Comparison of ENCODE assay signal across 9 mouse cellular contexts in genomic region chr10:128697072-128697725, GRCm38 (mm10). TPM values are rescaled to one million over a fixed set of nuclear protein-coding genes. Genes with fewer than 3 reads are reported as not detected.
A peak's percentile ranks its signal among the peaks of the same experiment; 100 is the strongest.
DNase-seq lines count a peak whose midpoint lies in the region; ATAC-seq and TF ChIP-seq lines count a peak whose summit lies in the region.
"Had no signal": no experiment of that assay in that cellular context is flagged by ENCODE, and none has a peak within 500 bp of the region (broad histone marks: within the 10 kb centered on the region; RNA-seq: fewer than 3 reads in every experiment).

No protein-coding gene starts in this region.

- no peaks in the 10 kb centered on the region for H3K9me3 ChIP-seq in limb, embryonic 14.5 days (ENCODE audit: control insufficient read depth, low read length)
- H3K9me3 ChIP-seq: G1E had no signal

- TF ChIP-seq CTCF in gastrocnemius, adult 2 months (IDR thresholded peaks at IDR 0.05), result no peak

- H3K27me3 ChIP-seq in limb, embryonic 14.5 days (ENCODE audit: control insufficient read depth, insufficient read depth, low read length), result no peaks in the 10 kb centered on the region

- peak overlapping the region; percentile 72 for H3K4me3 ChIP-seq in gastrocnemius, adult 2 months
- H3K4me3 ChIP-seq in limb, embryonic 14.5 days (replicated peaks; ENCODE audit: low read length), result peak overlapping the region; percentile 87; the same call in 1 of the 2 replicates

- no peak for ATAC-seq in limb, embryonic 14.5 days (ENCODE audit: low FRiP score, low read depth)
- no peak for ATAC-seq in megakaryocyte progenitor cell, adult 5-6 weeks (replicated peaks; ENCODE audit: poor library complexity)

- H3K9ac ChIP-seq in limb, embryonic 14.5 days (ENCODE audit: low read depth, low read length, severe bottlenecking), result no peak overlapping the region

- 83% methylated on average over 6 of the region's 6 CpGs for WGBS in limb, embryonic 14.5 days

- no peak for DNase-seq in gastrocnemius, adult 2 months
- DNase-seq in gastrocnemius, adult 8-10 months (ENCODE audit: low spot score in 2 of 2), result no peak
- peak; percentile 14 for DNase-seq in thymus, postnatal 0 days (ENCODE audit: low spot score)
- no peak for DNase-seq in thymus, postnatal 25 days
- DNase-seq in limb, embryonic 14.5 days (ENCODE audit: low spot score), result no peak
- DNase-seq in gastrocnemius, postnatal 4 days (ENCODE audit: low spot score in 2 of 2), result no peak
- no peak for DNase-seq in gastrocnemius, postnatal 36 days

- TF ChIP-seq POLR2A in limb, embryonic 14.5 days (IDR thresholded peaks at IDR 0.05; ENCODE audit: borderline replicate concordance, extremely low read depth, insufficient read depth, insufficient read length), result no peak

- peaks cover 43% of the 10 kb centered on the region for H3K36me3 ChIP-seq in limb, embryonic 14.5 days (ENCODE audit: control insufficient read depth, insufficient read depth, low read length)

- H3K27ac ChIP-seq in gastrocnemius, adult 2 months, result peak overlapping the region; percentile 91
- H3K27ac ChIP-seq in limb, embryonic 14.5 days (replicated peaks; ENCODE audit: low read depth, low read length), result peak overlapping the region; percentile 26; the same call in 1 of the 2 replicates

- intact Hi-C loops in gastrocnemius, adult 2 months (cut with DNase I), result no loop called here
- intact Hi-C loops in gastrocnemius, postnatal 36 days (cut with DNase I), result no loop called here

- H3K4me1 ChIP-seq in limb, embryonic 14.5 days (ENCODE audit: control insufficient read depth, insufficient read depth, low read length), result peaks cover 8% of the 10 kb centered on the region; the same call in 1 of the 2 replicates

- peak overlapping the region; percentile 56 for H3K4me2 ChIP-seq in limb, embryonic 14.5 days (replicated peaks; ENCODE audit: low read depth, low read length, severe bottlenecking)

RNA-seq across cellular contexts. Expression of gene Rab5b, which starts 1.1 kb away (rescaled TPM):
- 10 to 100 TPM; 90.3 to 94.5 TPM for total RNA-seq in gastrocnemius, adult 2 months (2021)
- 100 to 1,000 TPM in 3 of 4 experiments, 10 to 100 TPM in 1; 97.0 to 103 (median 102) TPM for total RNA-seq in gastrocnemius, adult 8-10 months (2022)
- polyA plus RNA-seq in thymus, postnatal 0 days (2015; fragmentation: Nextera tagmentation; extraction: Ambion mirVana), result 45.3 and 46.5 TPM in 2 replicates
- 88.3 and 96.3 TPM in 2 replicates for polyA plus RNA-seq in limb, embryonic 14.5 days (2012; rRNA removed)
- 78.8 and 86.9 TPM in 2 replicates for polyA plus RNA-seq in limb, embryonic 14.5 days (2014; fragmentation: Nextera tagmentation; extraction: Ambion mirVana)
- 33.1 and 40.2 TPM in 2 replicates for total RNA-seq in megakaryocyte progenitor cell, adult 5-6 weeks (2015)
- total RNA-seq in megakaryocyte progenitor cell, adult 5-6 weeks (2017), result 47.9 and 50.6 TPM in 2 replicates
- total RNA-seq in gastrocnemius, postnatal 4 days (2021), result 10 to 100 TPM; 85.8 to 88.8 TPM
- total RNA-seq in gastrocnemius, postnatal 36 days (2021), result 10 to 100 TPM; 80.4 to 90.1 TPM

RNA-seq across cellular contexts. Expression of gene Pmel, which starts 6.8 kb away (rescaled TPM):
- total RNA-seq in gastrocnemius, adult 2 months (2021), result not detected
- under 1 TPM in 1 of 4 experiments, not detected in 3; 0.25 TPM for total RNA-seq in gastrocnemius, adult 8-10 months (2022)
- polyA plus RNA-seq in thymus, postnatal 0 days (2015; fragmentation: Nextera tagmentation; extraction: Ambion mirVana), result 1.1 and 1.3 TPM in 2 replicates
- 3.7 and 3.8 TPM in 2 replicates for polyA plus RNA-seq in limb, embryonic 14.5 days (2012; rRNA removed)
- polyA plus RNA-seq in limb, embryonic 14.5 days (2014; fragmentation: Nextera tagmentation; extraction: Ambion mirVana), result 4.6 and 5.5 TPM in 2 replicates
- 0.12 and 0.68 TPM in 2 replicates for total RNA-seq in megakaryocyte progenitor cell, adult 5-6 weeks (2015)
- total RNA-seq in megakaryocyte progenitor cell, adult 5-6 weeks (2017), result 0.96 TPM in 1 of 2 replicates, not detected in the other
- 1 to 10 TPM; 4.0 to 5.2 TPM for total RNA-seq in gastrocnemius, postnatal 4 days (2021)
- total RNA-seq in gastrocnemius, postnatal 36 days (2021), result under 1 TPM in 1 of 2 experiments, not detected in 1; 0.22 TPM

RNA-seq across cellular contexts. Expression of gene Cdk2, which starts 7.6 kb away (rescaled TPM):
- total RNA-seq in gastrocnemius, adult 2 months (2021), result 1 to 10 TPM; 3.0 to 3.2 TPM
- 1 to 10 TPM; 2.5 to 3.4 (median 2.6) TPM for total RNA-seq in gastrocnemius, adult 8-10 months (2022)
- polyA plus RNA-seq in thymus, postnatal 0 days (2015; fragmentation: Nextera tagmentation; extraction: Ambion mirVana), result 115 and 117 TPM in 2 replicates
- polyA plus RNA-seq in limb, embryonic 14.5 days (2012; rRNA removed), result 132 and 148 TPM in 2 replicates
- polyA plus RNA-seq in limb, embryonic 14.5 days (2014; fragmentation: Nextera tagmentation; extraction: Ambion mirVana), result 106 and 115 TPM in 2 replicates
- total RNA-seq in megakaryocyte progenitor cell, adult 5-6 weeks (2015), result 83.1 and 98.3 TPM in 2 replicates
- total RNA-seq in megakaryocyte progenitor cell, adult 5-6 weeks (2017), result 65.8 and 68.0 TPM in 2 replicates
- total RNA-seq in gastrocnemius, postnatal 4 days (2021), result 10 to 100 TPM; 38.7 to 42.8 TPM
- total RNA-seq in gastrocnemius, postnatal 36 days (2021), result 1 to 10 TPM; 4.6 to 5.5 TPM

RNA-seq across cellular contexts. Expression of gene Suox, which starts 23.3 kb away (rescaled TPM):
- 10 to 100 TPM; 22.5 to 27.7 TPM for total RNA-seq in gastrocnemius, adult 2 months (2021)
- 10 to 100 TPM; 32.2 to 37.4 (median 33.8) TPM for total RNA-seq in gastrocnemius, adult 8-10 months (2022)
- 13.4 and 16.9 TPM in 2 replicates for polyA plus RNA-seq in thymus, postnatal 0 days (2015; fragmentation: Nextera tagmentation; extraction: Ambion mirVana)
- polyA plus RNA-seq in limb, embryonic 14.5 days (2012; rRNA removed), result 17.0 and 17.7 TPM in 2 replicates
- polyA plus RNA-seq in limb, embryonic 14.5 days (2014; fragmentation: Nextera tagmentation; extraction: Ambion mirVana), result 13.1 and 16.3 TPM in 2 replicates
- total RNA-seq in megakaryocyte progenitor cell, adult 5-6 weeks (2015), result 2.0 and 2.2 TPM in 2 replicates
- 4.8 and 5.6 TPM in 2 replicates for total RNA-seq in megakaryocyte progenitor cell, adult 5-6 weeks (2017)
- 10 to 100 TPM; 12.0 to 13.1 TPM for total RNA-seq in gastrocnemius, postnatal 4 days (2021)
- total RNA-seq in gastrocnemius, postnatal 36 days (2021), result 10 to 100 TPM; 19.4 to 20.3 TPM

RNA-seq across cellular contexts. Expression of gene Dgka, which starts 47.5 kb away (rescaled TPM):
- total RNA-seq in gastrocnemius, adult 2 months (2021), result 1 to 10 TPM; 8.8 to 9.7 TPM
- total RNA-seq in gastrocnemius, adult 8-10 months (2022), result 10 to 100 TPM in 1 of 4 experiments, 1 to 10 TPM in 3; 7.5 to 10.0 (median 8.0) TPM
- 135 and 136 TPM in 2 replicates for polyA plus RNA-seq in thymus, postnatal 0 days (2015; fragmentation: Nextera tagmentation; extraction: Ambion mirVana)
- 23.0 and 26.6 TPM in 2 replicates for polyA plus RNA-seq in limb, embryonic 14.5 days (2012; rRNA removed)
- polyA plus RNA-seq in limb, embryonic 14.5 days (2014; fragmentation: Nextera tagmentation; extraction: Ambion mirVana), result 18.4 and 19.9 TPM in 2 replicates
- total RNA-seq in megakaryocyte progenitor cell, adult 5-6 weeks (2015), result 9.6 and 13.0 TPM in 2 replicates
- total RNA-seq in megakaryocyte progenitor cell, adult 5-6 weeks (2017), result 9.1 and 10.7 TPM in 2 replicates
- 1 to 10 TPM; 6.7 TPM for total RNA-seq in gastrocnemius, postnatal 4 days (2021)
- 1 to 10 TPM; 7.7 to 9.8 TPM for total RNA-seq in gastrocnemius, postnatal 36 days (2021)

Comparison
In these comparisons a context has a peak if more than half of its experiments do, and no peak if none do; other contexts are left out.
1. RNA of gene Cdk2, which starts 7.6 kb away (total RNA-seq): 65.8 to 98.3 TPM in megakaryocyte progenitor cell, adult 5-6 weeks and 38.7 to 42.8 TPM in gastrocnemius, postnatal 4 days; 4.6 to 5.5 TPM in gastrocnemius, postnatal 36 days, 3.0 to 3.2 TPM in gastrocnemius, adult 2 months and 2.5 to 3.4 TPM in gastrocnemius, adult 8-10 months; every median in the first group is over 4 times any median in the second.